Mouse (Mus musculus) kidney, postnatal 4 days (tissue): Measurements from ENCODE around the gene Creb5.
A peak's percentile ranks its signal among the peaks of the same experiment; 100 is the strongest.

Experiments used
- DNase-seq, 2 experiments: peaks; one replicate each; pipeline ENCODE4 v3.0.0; 2021; ENCODE audit warnings: mixed read lengths in 2 of 2

Gene Creb5

GRCm38 (mm10) chr6:53495667-53496066 is 208.6 kb downstream of the Creb5 start:
- no peak for DNase-seq

- peak; percentile 65 to 75 for DNase-seq
Observed at GRCm38 (mm10) chr6:53496325-53496753, 209.3 kb downstream of the Creb5 start.

GRCm38 (mm10) chr6:53497904-53498536 is 210.9 kb downstream of the Creb5 start:
- no peak for DNase-seq

GRCm38 (mm10) chr6:53499621-53500295 is 212.7 kb downstream of the Creb5 start:
- DNase-seq, result no peak

- no peak for DNase-seq
Observed at GRCm38 (mm10) chr6:53501236-53501635, 214.2 kb downstream of the Creb5 start.

- no peak for DNase-seq
Observed at GRCm38 (mm10) chr6:53506947-53507564, 220.0 kb downstream of the Creb5 start.

GRCm38 (mm10) chr6:53508847-53509494 is 221.9 kb downstream of the Creb5 start:
- DNase-seq, result no peak

- no peak for DNase-seq
Observed at GRCm38 (mm10) chr6:53510005-53510404, 222.9 kb downstream of the Creb5 start.

GRCm38 (mm10) chr6:53512226-53512625 is 225.2 kb downstream of the Creb5 start:
- no peak for DNase-seq

- no peak for DNase-seq
Observed at GRCm38 (mm10) chr6:53513380-53513779, 226.3 kb downstream of the Creb5 start.

GRCm38 (mm10) chr6:53514862-53515261 is 227.8 kb downstream of the Creb5 start:
- DNase-seq, result peak in 1 of 2 experiments; percentile 20

GRCm38 (mm10) chr6:53515611-53516010 is 228.5 kb downstream of the Creb5 start:
- DNase-seq, result no peak

GRCm38 (mm10) chr6:53517371-53517945 is 230.4 kb downstream of the Creb5 start:
- DNase-seq, result no peak

GRCm38 (mm10) chr6:53523743-53524497 is 236.8 kb downstream of the Creb5 start:
- DNase-seq, result no peak

GRCm38 (mm10) chr6:53526460-53526859 is 239.4 kb downstream of the Creb5 start:
- no peak for DNase-seq

GRCm38 (mm10) chr6:53530742-53531141 is 243.7 kb downstream of the Creb5 start:
- no peak for DNase-seq

GRCm38 (mm10) chr6:53531461-53531860 is 244.4 kb downstream of the Creb5 start:
- DNase-seq, result no peak

GRCm38 (mm10) chr6:53537530-53537929 is 250.5 kb downstream of the Creb5 start:
- no peak for DNase-seq

GRCm38 (mm10) chr6:53541798-53542197 is 254.7 kb downstream of the Creb5 start:
- DNase-seq, result no peak

GRCm38 (mm10) chr6:53545483-53545900 is 258.4 kb downstream of the Creb5 start:
- DNase-seq, result peak; percentile 12 to 22

- DNase-seq, result peak; percentile 7 to 20
Observed at GRCm38 (mm10) chr6:53545989-53546388, 258.9 kb downstream of the Creb5 start.

GRCm38 (mm10) chr6:53548236-53548635 is 261.2 kb downstream of the Creb5 start:
- no peak for DNase-seq
